Comparison of ENCODE assay signal across 28 mouse cellular contexts in the genomic region with DNA sequence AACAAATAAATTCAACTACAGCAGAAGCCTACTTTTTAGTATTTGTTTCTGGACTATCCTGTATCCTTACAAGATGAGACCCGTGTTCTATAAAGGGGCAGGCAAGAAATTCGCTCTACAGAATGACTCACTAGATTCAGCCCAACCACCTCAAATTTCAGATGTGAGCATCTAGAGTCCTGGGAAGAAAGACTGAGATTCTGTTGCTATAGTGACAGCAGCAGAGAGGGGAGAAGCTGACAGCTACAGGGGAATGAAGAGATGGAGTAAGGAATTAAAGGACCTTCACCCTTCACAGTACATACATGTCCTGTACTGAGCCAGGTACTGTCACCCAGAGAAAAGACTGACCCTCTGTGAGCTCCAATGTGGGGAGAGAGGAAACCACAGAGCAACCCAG.
DNase-seq lines count a peak whose midpoint lies in the region; ATAC-seq and TF ChIP-seq lines count a peak whose summit lies in the region.
"Had no signal": no experiment of that assay in that cellular context is flagged by ENCODE, and none has a peak within 500 bp of the region (broad histone marks: within the 10 kb centered on the region; RNA-seq: fewer than 3 reads in every experiment).

No protein-coding gene starts in this region.

- DNase-seq in forebrain, postnatal 0 days = peak; percentile 13
- no peak for DNase-seq in forebrain, embryonic 10.5 days (ENCODE audit: extremely low spot score, low spot score)
- peak; percentile 15 for DNase-seq in layer of hippocampus, adult 9-11 months
- no peak for DNase-seq in layer of hippocampus, adult 11-12 months (ENCODE audit: low spot score)
- DNase-seq in telencephalon, adult 2 months (ENCODE audit: low read depth, low spot score) = peak; percentile 35
- DNase-seq: adrenal gland, adult 2 months; adrenal gland, postnatal 36 days; cerebellum, adult 2 months; cerebellum, postnatal 14 days; heart, postnatal 10 days; kidney, adult 18-20 months; kidney, postnatal 25 days; liver; lung, adult 2 months; lung, postnatal 14 days; thymus, postnatal 14 days had no signal

- H3K27me3 ChIP-seq in forebrain, postnatal 0 days (ENCODE audit: insufficient read depth, low read length) = no peaks in the 10 kb centered on the region
- no peaks in the 10 kb centered on the region for H3K27me3 ChIP-seq in forebrain, embryonic 10.5 days (ENCODE audit: poor library complexity, severe bottlenecking)
- H3K27me3 ChIP-seq in midbrain, embryonic 16.5 days (ENCODE audit: control insufficient read depth, insufficient read depth, low read depth, low read length) = no peaks in the 10 kb centered on the region
- H3K27me3 ChIP-seq in midbrain, embryonic 15.5 days (replicated peaks) = no peaks in the 10 kb centered on the region
- H3K27me3 ChIP-seq: CH12.LX; forebrain, embryonic 12.5 days; heart, embryonic 13.5 days; kidney, embryonic 15.5 days; neural tube, embryonic 15.5 days; stomach, embryonic 15.5 days had no signal

- no peak for TF ChIP-seq CTCF in forebrain, postnatal 0 days (IDR thresholded peaks at IDR 0.05; ENCODE audit: low read depth)

- H3K36me3 ChIP-seq in forebrain, postnatal 0 days (ENCODE audit: insufficient read depth) = no peaks in the 10 kb centered on the region
- no peaks in the 10 kb centered on the region for H3K36me3 ChIP-seq in forebrain, embryonic 10.5 days (replicated peaks)
- no peaks in the 10 kb centered on the region for H3K36me3 ChIP-seq in midbrain, embryonic 16.5 days (ENCODE audit: control insufficient read depth, insufficient read depth, low read length)
- no peaks in the 10 kb centered on the region for H3K36me3 ChIP-seq in midbrain, embryonic 15.5 days (replicated peaks)
- H3K36me3 ChIP-seq: forebrain, embryonic 12.5 days; kidney, embryonic 15.5 days; neural tube, embryonic 15.5 days; stomach, embryonic 15.5 days had no signal

- no peak overlapping the region for H3K9ac ChIP-seq in forebrain, postnatal 0 days
- 0 out of 2 replicates have a peak overlapping the region, but pooled peaks have one; percentile 14 for H3K9ac ChIP-seq in midbrain, embryonic 16.5 days (ENCODE audit: low read depth, low read length)
- H3K9ac ChIP-seq in midbrain, embryonic 15.5 days = no peak overlapping the region
- H3K9ac ChIP-seq: forebrain, embryonic 12.5 days; heart, embryonic 13.5 days; hindbrain, embryonic 14.5 days; kidney, embryonic 15.5 days; liver, embryonic 14.5 days; neural tube, embryonic 15.5 days; stomach, embryonic 15.5 days had no signal

- H3K9me3 ChIP-seq in forebrain, postnatal 0 days (ENCODE audit: low read length) = no peaks in the 10 kb centered on the region
- H3K9me3 ChIP-seq in forebrain, embryonic 10.5 days = no peaks in the 10 kb centered on the region; the same call in 1 of the 2 replicates
- no peaks in the 10 kb centered on the region for H3K9me3 ChIP-seq in midbrain, embryonic 16.5 days (replicated peaks; ENCODE audit: control insufficient read depth, low read length, poor library complexity, severe bottlenecking)
- H3K9me3 ChIP-seq in midbrain, embryonic 15.5 days = no peaks in the 10 kb centered on the region
- H3K9me3 ChIP-seq: forebrain, embryonic 12.5 days; kidney, embryonic 15.5 days; neural tube, embryonic 15.5 days; stomach, embryonic 15.5 days had no signal

- 66% methylated on average over 2 of the region's 2 CpGs for WGBS in forebrain, postnatal 0 days
- WGBS in forebrain, embryonic 10.5 days = 90% methylated on average over 2 of the region's 2 CpGs
- 66% methylated on average over 2 of the region's 2 CpGs for whole genome bisulfite sequencing in midbrain, embryonic 16.5 days
- 74% methylated on average over 2 of the region's 2 CpGs for WGBS in midbrain, embryonic 15.5 days

- no peak overlapping the region for H3K4me2 ChIP-seq in forebrain, postnatal 0 days (ENCODE audit: low read depth)
- no peak overlapping the region for H3K4me2 ChIP-seq in midbrain, embryonic 16.5 days (ENCODE audit: low read length)
- no peak overlapping the region for H3K4me2 ChIP-seq in midbrain, embryonic 15.5 days
- H3K4me2 ChIP-seq: forebrain, embryonic 12.5 days; heart, embryonic 13.5 days; hindbrain, embryonic 14.5 days; kidney, embryonic 15.5 days; neural tube, embryonic 15.5 days; stomach, embryonic 15.5 days had no signal

- peak; percentile 75 for ATAC-seq in forebrain, postnatal 0 days
- ATAC-seq in midbrain, embryonic 16.5 days = no peak
- ATAC-seq in midbrain, embryonic 15.5 days (replicated peaks) = no peak
- ATAC-seq: activated CD4-positive, CD25-positive, alpha-beta regulatory T cell, adult 4 months had no signal

- no peak overlapping the region for H3K4me3 ChIP-seq in forebrain, postnatal 0 days (ENCODE audit: low read depth, low read length)
- H3K4me3 ChIP-seq in forebrain, embryonic 10.5 days = no peak overlapping the region
- no peak overlapping the region for H3K4me3 ChIP-seq in midbrain, embryonic 16.5 days (ENCODE audit: low read depth, low read length)
- no peak overlapping the region for H3K4me3 ChIP-seq in midbrain, embryonic 15.5 days
- H3K4me3 ChIP-seq: erythroblast, embryonic 14.5 days; forebrain, embryonic 12.5 days; heart, embryonic 13.5 days; kidney, embryonic 15.5 days; neural tube, embryonic 15.5 days; stomach, embryonic 15.5 days had no signal

- no peaks in the 10 kb centered on the region for H3K4me1 ChIP-seq in forebrain, postnatal 0 days (ENCODE audit: insufficient read depth)
- no peaks in the 10 kb centered on the region for H3K4me1 ChIP-seq in forebrain, embryonic 10.5 days
- H3K4me1 ChIP-seq in midbrain, embryonic 16.5 days (ENCODE audit: control insufficient read depth, insufficient read depth, low read length) = no peaks in the 10 kb centered on the region
- peaks cover 6% of the 10 kb centered on the region; the same call in 1 of the 2 replicates for H3K4me1 ChIP-seq in midbrain, embryonic 15.5 days
- H3K4me1 ChIP-seq: forebrain, embryonic 12.5 days; kidney, embryonic 15.5 days; stomach, embryonic 15.5 days had no signal

- H3K27ac ChIP-seq in forebrain, postnatal 0 days (ENCODE audit: low read depth, low read length) = peak overlapping the region; percentile 40; the same call in 1 of the 2 replicates
- no peak overlapping the region for H3K27ac ChIP-seq in forebrain, embryonic 10.5 days
- peak overlapping the region; percentile 52 for H3K27ac ChIP-seq in midbrain, embryonic 16.5 days (ENCODE audit: low read length)
- H3K27ac ChIP-seq in midbrain, embryonic 15.5 days = no peak overlapping the region
- H3K27ac ChIP-seq: forebrain, embryonic 12.5 days; heart, embryonic 13.5 days; hindbrain, embryonic 14.5 days; kidney, embryonic 15.5 days; liver, embryonic 14.5 days; neural tube, embryonic 15.5 days; stomach, embryonic 15.5 days had no signal

Comparison
In these comparisons a context has a peak if more than half of its experiments do, and no peak if none do; other contexts are left out.
1. DNase-seq: peak in forebrain, postnatal 0 days (single experiment), layer of hippocampus, adult 9-11 months (single experiment) and telencephalon, adult 2 months (single experiment); none in forebrain, embryonic 10.5 days (single experiment) and layer of hippocampus, adult 11-12 months (single experiment).
2. H3K27ac ChIP-seq: peak in forebrain, postnatal 0 days (single experiment) and midbrain, embryonic 16.5 days (single experiment); none in forebrain, embryonic 10.5 days (single experiment) and midbrain, embryonic 15.5 days (single experiment).